Mouse (Mus musculus) left cerebral cortex, adult 11 months (tissue): ENCODE results near the gene Chd6.

Experiments used
- DNase-seq: peaks from one replicate; pipeline ENCODE4 v3.0.0; 2022; ENCODE audit warnings: low spot score

Chd6 gene

GRCm38 (mm10) chr2:160931378-160931777 lies 177.5 kb downstream of the Chd6 start:
- DNase-seq = no peak

GRCm38 (mm10) chr2:160925203-160925602 lies 183.7 kb downstream of the Chd6 start:
- DNase-seq = no peak

GRCm38 (mm10) chr2:160921285-160921684 lies 187.6 kb downstream of the Chd6 start:
- no peak for DNase-seq

- no peak for DNase-seq
These were observed 190.0 kb downstream of the Chd6 start for GRCm38 (mm10) chr2:160918930-160919215.

DNA sequence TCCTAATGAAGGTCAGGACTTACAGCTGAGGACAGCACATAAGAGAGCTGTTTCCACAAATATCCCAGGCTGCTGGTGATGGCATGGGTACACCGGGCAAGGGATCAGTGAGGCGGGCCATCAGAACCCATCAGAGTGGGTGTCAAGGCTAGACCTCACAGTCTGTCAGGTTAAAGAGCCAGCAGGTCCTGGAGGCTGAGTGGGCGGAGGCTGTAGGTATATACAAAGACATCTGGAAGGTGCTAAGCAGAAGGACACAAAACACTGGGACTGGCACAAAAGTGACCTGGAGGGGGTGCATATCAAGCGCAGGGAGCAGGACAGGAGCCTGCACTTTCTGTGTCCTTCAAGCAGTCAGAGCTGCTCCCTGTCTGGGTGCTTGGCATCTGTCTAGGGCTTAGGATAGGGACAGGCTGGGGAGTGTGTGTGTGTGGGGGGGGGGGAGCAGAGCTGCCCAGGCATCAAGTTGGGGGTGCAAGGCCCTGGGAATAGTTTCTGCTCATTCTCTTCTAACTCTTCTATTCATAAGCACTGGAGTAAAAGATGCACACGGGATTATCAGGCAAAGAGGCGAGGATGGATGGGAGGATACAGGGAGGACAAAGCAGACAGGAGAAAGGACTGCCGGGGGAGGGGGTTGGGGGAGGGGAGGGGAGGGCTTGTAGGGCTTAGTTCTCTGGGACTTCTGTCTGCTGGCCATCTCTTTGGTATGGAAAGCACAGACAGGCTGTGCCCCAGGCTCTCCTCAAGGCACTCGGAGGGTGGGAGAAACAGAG lies 190.5 kb downstream of the Chd6 start:
- no peak for DNase-seq

DNA sequence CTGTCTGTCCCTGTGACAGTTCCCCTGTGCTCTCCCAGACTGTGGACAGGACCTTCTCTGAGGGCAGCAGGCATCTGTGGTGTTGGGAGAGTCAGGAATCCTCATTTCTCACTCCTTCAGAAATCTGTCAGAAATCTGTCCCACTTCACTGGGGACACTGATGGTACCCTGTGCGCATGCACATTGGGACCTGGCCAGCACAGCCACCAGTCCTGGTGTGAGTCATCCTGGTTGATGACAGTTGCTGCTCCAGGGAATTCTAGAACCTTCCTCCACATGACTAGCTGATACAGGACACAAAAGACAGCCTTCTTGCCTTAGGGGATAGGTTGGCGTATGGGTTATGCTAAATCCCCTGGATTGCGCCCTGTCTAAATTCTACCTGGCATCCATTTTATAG lies 191.6 kb downstream of the Chd6 start:
- DNase-seq = no peak

DNA sequence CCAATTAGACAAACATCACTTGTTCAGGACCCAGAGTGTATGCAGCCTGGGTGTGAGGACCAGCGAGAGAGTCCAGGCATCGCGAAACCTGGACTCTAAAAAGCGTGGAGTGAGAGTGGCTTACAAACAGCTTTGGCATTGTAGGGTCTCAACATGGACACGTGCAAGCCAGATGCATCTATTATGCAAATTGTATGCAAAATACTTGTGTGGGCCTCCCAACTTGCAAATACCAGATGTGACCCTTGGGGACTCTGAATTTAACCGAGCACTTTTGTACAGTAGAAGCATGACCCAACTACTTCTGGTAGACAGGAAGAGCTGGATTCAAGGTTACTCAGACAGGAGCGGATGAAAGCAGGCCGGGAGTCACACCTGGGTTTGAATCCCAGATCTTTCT lies 192.2 kb downstream of the Chd6 start:
- DNase-seq = no peak

GRCm38 (mm10) chr2:160915821-160916610 lies 192.9 kb downstream of the Chd6 start:
- no peak for DNase-seq

DNA sequence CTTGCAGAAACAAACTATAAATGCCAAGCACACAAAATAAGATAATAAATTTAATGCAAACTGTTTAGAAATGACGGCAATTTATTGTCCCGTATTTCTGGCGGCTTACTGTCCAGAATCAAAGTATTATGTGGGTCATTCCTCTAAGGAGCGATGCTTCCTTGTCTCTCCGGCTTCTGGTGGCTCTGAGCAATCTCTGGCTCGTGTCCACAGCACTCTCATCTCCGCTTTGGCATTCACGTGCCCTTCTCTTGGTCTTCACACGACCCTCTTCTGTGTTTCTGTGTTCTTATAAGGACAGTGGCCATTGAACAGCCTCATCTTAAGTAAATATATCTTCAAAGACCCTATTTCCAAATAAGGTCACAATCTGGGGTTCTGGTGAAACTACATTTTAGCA lies 194.2 kb downstream of the Chd6 start:
- DNase-seq = no peak

DNA sequence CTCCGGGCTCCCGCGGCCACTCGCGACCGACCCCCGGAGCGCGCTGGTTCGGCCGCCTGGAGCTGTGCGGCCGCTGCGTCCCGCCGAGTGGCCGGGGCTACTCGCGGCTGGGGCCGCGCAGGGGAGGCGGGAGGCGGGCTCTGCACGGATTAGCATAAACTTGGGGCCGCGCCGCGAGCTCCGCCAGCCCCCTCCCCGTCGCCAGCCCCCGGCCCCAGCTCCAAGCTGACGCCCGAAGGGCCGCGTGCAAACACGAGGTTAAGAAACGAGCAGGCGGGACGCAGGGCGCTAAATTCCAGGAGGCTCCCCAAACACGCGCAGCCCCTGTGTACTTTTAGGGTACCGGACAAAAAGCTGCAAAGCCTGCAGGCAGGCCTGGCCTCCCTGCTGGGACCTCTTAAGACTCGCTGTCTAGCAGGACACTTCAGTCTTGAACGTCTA lies 196.6 kb downstream of the Chd6 start, which contains the start of gene Emilin3:
Gene Emilin3, minus strand, starts transcription at position 98 of the 441 bp plus-strand sequence.
- no peak for DNase-seq

- no peak for DNase-seq
These were observed 197.2 kb downstream of the Chd6 start for GRCm38 (mm10) chr2:160911558-160912201.

GRCm38 (mm10) chr2:160910633-160911032 lies 198.2 kb downstream of the Chd6 start:
- DNase-seq = no peak

GRCm38 (mm10) chr2:160908607-160909006 lies 200.3 kb downstream of the Chd6 start:
- no peak for DNase-seq

DNA sequence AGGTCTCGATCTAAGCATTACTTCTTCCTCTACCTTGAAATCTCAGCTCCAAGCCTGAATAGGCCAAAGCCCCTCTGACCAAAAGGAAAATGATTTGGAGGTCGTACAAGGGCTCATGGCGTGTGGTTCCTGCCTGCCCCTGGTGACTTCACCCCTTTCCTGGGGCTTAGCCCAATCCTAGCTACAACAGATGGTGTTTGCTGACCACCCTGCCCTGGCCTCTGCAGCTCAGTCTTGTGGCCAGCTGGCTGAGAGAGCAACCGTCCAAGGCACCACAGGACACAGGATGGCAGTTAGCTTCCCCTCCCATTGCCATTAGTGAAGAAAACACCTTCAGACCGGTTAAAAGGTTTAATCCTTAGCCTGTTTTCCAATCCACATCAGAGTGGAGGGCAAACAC lies 202.8 kb downstream of the Chd6 start:
- DNase-seq = no peak

DNA sequence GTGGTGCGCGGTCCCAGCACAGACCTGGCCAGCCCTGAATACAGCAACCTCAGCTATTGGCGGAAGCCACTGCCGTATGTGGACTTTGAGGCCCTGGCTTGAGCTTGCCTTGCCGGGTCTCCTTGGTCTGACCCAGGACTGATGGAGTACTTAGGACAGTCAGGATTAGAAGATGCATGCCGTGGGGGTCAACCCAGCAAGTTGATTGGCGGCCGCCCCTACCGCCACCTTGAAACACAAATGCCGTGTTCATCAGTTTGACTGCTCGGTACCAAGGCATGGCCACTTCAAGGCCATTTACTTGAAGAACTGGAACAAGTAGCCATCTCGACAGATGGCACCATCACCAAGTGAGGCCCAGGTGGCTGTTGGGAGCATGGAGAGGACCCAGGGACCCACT lies 203.6 kb downstream of the Chd6 start:
- no peak for DNase-seq

GRCm38 (mm10) chr2:160901656-160902412 lies 207.0 kb downstream of the Chd6 start:
- DNase-seq = no peak
